Mouse (Mus musculus) myocyte (in vitro differentiated cells): ENCODE results near the gene Entpd7. TPM values are rescaled to one million over a fixed set of nuclear protein-coding genes. Genes with fewer than 3 reads are reported as not detected.

Experiments used
- H3K27me3 ChIP-seq: one replicate; pipeline ENCODE4 v1.6.1; 2011; ENCODE audit not compliant: control insufficient read depth, insufficient read depth, insufficient read length
- H3K36me3 ChIP-seq: one replicate; pipeline ENCODE4 v1.6.1; 2011; ENCODE audit not compliant: control insufficient read depth, insufficient read depth
- H3K4me2 ChIP-seq: one replicate; pipeline ENCODE4 v1.6.1; 2011; ENCODE audit warnings: low read depth, control low read depth
- H3K4me3 ChIP-seq: one replicate; pipeline ENCODE4 v1.5.1; 2011; ENCODE audit warnings: mild to moderate bottlenecking, control low read depth, moderate library complexity
- H3K79me2 ChIP-seq: one replicate; pipeline ENCODE4 v1.6.1; 2011; ENCODE audit not compliant: control insufficient read depth, insufficient read depth
- H3ac ChIP-seq: one replicate; pipeline ENCODE4 v1.6.1; 2011; ENCODE audit not compliant: control insufficient read depth, insufficient read length
- CEBPB ChIP-seq: IDR thresholded peaks from 2 replicates; pipeline ENCODE4 v1.6.1; 2011; ENCODE audit warnings: mild to moderate bottlenecking, moderate library complexity; ENCODE audit not compliant: poor library complexity, insufficient read depth, severe bottlenecking
- E2F4 ChIP-seq: IDR thresholded peaks from one replicate; pipeline ENCODE4 v1.6.1; 2011; ENCODE audit warnings: mild to moderate bottlenecking, control low read depth, moderate library complexity; ENCODE audit not compliant: insufficient read depth
- MAX ChIP-seq: IDR thresholded peaks from one replicate; pipeline ENCODE4 v1.6.1; 2011; ENCODE audit warnings: low read depth, mild to moderate bottlenecking, control low read depth
- MYOD1 ChIP-seq, 3 experiments: IDR thresholded peaks; one replicate each; pipeline ENCODE4 v1.6.1; 2011; ENCODE audit warnings: control low read depth in 2 of 3, low read depth in 2 of 3, mild to moderate bottlenecking in 2 of 3, moderate library complexity in 1 of 3; ENCODE audit not compliant: insufficient read length in 2 of 3, control insufficient read depth in 1 of 3
- MYOG ChIP-seq, 3 experiments: IDR thresholded peaks; one replicate each; pipeline ENCODE4 v1.6.1; 2011; ENCODE audit warnings: control low read depth in 2 of 3, low read depth in 2 of 3, mild to moderate bottlenecking in 2 of 3; ENCODE audit not compliant: insufficient read length in 2 of 3, control insufficient read depth in 1 of 3, insufficient read depth in 1 of 3
- POLR2A ChIP-seq: IDR thresholded peaks from one replicate; pipeline ENCODE4 v1.6.1; 2011; ENCODE audit warnings: low read depth, mild to moderate bottlenecking, control low read depth, moderate library complexity; ENCODE audit not compliant: insufficient read length
- POLR2AphosphoS2 ChIP-seq: IDR thresholded peaks from one replicate; pipeline ENCODE4 v1.6.1; 2011; ENCODE audit warnings: low read depth, control low read depth; ENCODE audit not compliant: insufficient read length
- REST ChIP-seq: IDR thresholded peaks from one replicate; pipeline ENCODE4 v1.6.1; 2011; ENCODE audit warnings: mild to moderate bottlenecking, control low read depth, moderate library complexity; ENCODE audit not compliant: insufficient read depth, insufficient read length
- SRF ChIP-seq: IDR thresholded peaks from one replicate; pipeline ENCODE4 v1.6.1; 2011; ENCODE audit warnings: low read depth; ENCODE audit not compliant: control insufficient read depth, insufficient read length
- TCF12 ChIP-seq: IDR thresholded peaks from one replicate; pipeline ENCODE4 v1.6.1; 2011; ENCODE audit warnings: mild to moderate bottlenecking, control low read depth; ENCODE audit not compliant: poor library complexity, insufficient read depth, severe bottlenecking
- TCF3 ChIP-seq: IDR thresholded peaks from one replicate; pipeline ENCODE4 v1.6.1; 2011; ENCODE audit warnings: low read depth, control low read depth; ENCODE audit not compliant: insufficient read length
- USF1 ChIP-seq: IDR thresholded peaks from one replicate; pipeline ENCODE4 v1.6.1; 2011; ENCODE audit warnings: low read depth, mild to moderate bottlenecking, control low read depth, moderate library complexity
- polyA plus RNA-seq: library from polyadenylated mRNA; unstranded; fragments of >200 nt; fragmentation: generic; extraction: Trizol; gene quantifications from one replicate; pipeline ENCODE4 v1.2.1, GENCODE M21; 2012; ENCODE audit warnings: missing spikeins

Gene Entpd7
- polyA plus RNA-seq, 1 experiment, result 2.2 TPM

DNA sequence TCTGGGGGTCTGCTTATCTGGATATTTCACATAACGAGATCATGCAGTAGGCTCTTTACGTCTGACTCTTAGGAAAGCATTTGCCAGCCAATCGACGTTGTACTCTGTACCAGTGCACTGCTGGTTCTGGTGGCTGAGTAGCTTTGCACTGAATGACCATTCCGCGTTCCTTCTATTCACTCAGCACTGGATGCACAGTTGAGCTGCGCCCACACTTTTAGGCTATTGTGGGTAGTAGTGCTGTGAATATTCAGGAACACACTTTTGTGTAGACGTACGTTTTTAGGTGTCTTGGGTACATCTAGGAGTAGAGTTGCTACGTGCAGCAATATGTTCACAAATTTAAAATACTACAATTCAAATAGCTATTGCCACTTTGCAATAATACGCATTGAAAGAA is 30.6 kb downstream of the Entpd7 start:
- Histone ChIP-seq H3ac (no peak overlapping the region), H3K79me2 (no peaks in the 10 kb centered on the region), H3K36me3 (peaks cover 12% of the 10 kb centered on the region), H3K4me3 (no peak overlapping the region), H3K27me3 (no peaks in the 10 kb centered on the region), H3K4me2 (no peak overlapping the region)
- no peak for TF ChIP-seq SRF
- no peak for TF ChIP-seq MYOD1 (IDR thresholded peaks at IDR 0.05; ENCODE audit: control insufficient read depth in 1 of 3, insufficient read length in 2 of 3, low read depth in 2 of 3)
- no peak for TF ChIP-seq TCF12

DNA sequence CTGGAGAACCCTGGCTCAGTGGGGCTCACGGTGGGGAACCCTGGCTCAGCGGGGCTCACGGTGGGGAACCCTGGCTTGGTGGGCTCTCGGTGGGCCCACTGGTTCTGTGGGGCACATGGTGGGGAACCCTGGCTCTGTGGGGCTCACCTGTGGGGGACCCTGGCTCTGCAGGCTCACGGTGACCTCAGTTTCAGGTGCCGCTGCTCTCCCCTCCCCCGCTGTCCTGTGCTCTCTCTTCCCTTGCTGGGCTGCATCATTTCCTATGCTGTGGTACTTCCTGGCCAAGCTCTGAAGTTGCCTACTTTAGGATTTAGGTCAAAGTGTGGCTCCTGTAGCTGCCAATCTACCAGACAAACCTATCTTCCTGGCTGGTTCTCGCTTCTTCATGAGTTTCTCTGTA is 33.4 kb downstream of the Entpd7 start:
- Histone ChIP-seq H3K4me2 (no peak overlapping the region), H3K4me3 (no peak overlapping the region), H3K27me3 (no peaks in the 10 kb centered on the region), H3K36me3 (peaks cover 6% of the 10 kb centered on the region), H3ac (no peak overlapping the region), H3K79me2 (no peaks in the 10 kb centered on the region)
- TF ChIP-seq REST (no peak), MAX (no peak), POLR2A (no peak), MYOG (IDR thresholded peaks at IDR 0.05; ENCODE audit: control insufficient read depth in 1 of 3, insufficient read depth in 1 of 3, insufficient read length in 2 of 3, low read depth in 2 of 3) (no peak), E2F4 (no peak), POLR2AphosphoS2 (no peak), TCF3 (no peak), TCF12 (no peak), MYOD1 (IDR thresholded peaks at IDR 0.05; ENCODE audit: control insufficient read depth in 1 of 3, insufficient read length in 2 of 3, low read depth in 2 of 3) (no peak), USF1 (no peak), CEBPB (no peak)

DNA sequence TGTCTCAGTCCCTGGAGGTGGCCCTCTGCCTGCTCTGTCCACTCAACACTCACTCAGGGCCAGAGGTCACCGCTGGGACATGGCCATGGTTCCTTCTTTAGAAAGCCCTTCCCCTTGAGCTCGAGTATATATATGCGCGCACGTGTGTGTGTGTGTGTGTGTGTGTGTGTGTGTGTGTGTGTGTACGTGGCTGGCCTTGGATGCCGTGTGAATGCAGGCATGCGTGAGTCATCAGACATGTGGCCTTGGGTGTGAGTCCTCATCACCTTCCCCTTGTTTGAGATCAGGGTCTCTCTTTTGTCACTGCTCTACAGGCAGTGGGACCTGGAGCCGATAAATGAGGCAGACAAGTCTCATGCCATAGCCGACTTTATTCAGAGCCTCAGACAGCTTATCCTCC is 34.0 kb downstream of the Entpd7 start:
- H3K36me3 ChIP-seq, result peaks cover 6% of the 10 kb centered on the region
- TF ChIP-seq SRF (no peak), TCF12 (no peak), MYOG (IDR thresholded peaks at IDR 0.05; ENCODE audit: control insufficient read depth in 1 of 3, insufficient read depth in 1 of 3, insufficient read length in 2 of 3, low read depth in 2 of 3) (no peak), USF1 (no peak), MYOD1 (IDR thresholded peaks at IDR 0.05; ENCODE audit: control insufficient read depth in 1 of 3, insufficient read length in 2 of 3, low read depth in 2 of 3) (no peak), POLR2A (no peak), E2F4 (no peak), CEBPB (no peak), REST (no peak), POLR2AphosphoS2 (no peak), TCF3 (no peak), MAX (no peak)
- no peaks in the 10 kb centered on the region for H3K79me2 ChIP-seq
- no peaks in the 10 kb centered on the region for H3K27me3 ChIP-seq
- H3K4me3 ChIP-seq, result no peak overlapping the region
- H3K4me2 ChIP-seq, result no peak overlapping the region
- no peak overlapping the region for H3ac ChIP-seq

DNA sequence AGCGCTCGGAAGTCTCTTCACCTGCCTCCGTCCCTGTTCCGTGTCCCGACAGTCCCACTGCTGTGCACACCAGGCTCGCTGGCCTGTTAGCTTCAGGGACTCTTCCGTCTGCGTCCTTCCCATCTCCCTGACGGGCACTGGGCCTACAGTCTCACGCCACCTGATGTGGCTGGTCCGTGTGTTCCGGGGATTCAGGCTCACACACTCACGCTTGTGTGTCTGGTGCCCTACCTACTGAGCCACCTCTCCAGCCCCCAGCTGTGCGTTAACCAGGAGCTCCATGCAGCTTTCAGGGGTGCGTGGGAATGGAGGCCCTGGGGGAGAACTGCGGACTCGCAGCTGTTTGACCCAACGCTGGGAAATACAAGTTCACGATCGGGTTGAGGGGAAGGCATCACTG is 34.7 kb downstream of the Entpd7 start:
- Histone ChIP-seq H3K79me2 (no peaks in the 10 kb centered on the region), H3K27me3 (no peaks in the 10 kb centered on the region), H3K4me2 (no peak overlapping the region), H3ac (no peak overlapping the region), H3K4me3 (no peak overlapping the region), H3K36me3 (peaks cover 6% of the 10 kb centered on the region)
- TF ChIP-seq POLR2A (no peak), POLR2AphosphoS2 (no peak), MYOD1 (IDR thresholded peaks at IDR 0.05; ENCODE audit: control insufficient read depth in 1 of 3, insufficient read length in 2 of 3, low read depth in 2 of 3) (no peak), MYOG (IDR thresholded peaks at IDR 0.05; ENCODE audit: control insufficient read depth in 1 of 3, insufficient read depth in 1 of 3, insufficient read length in 2 of 3, low read depth in 2 of 3) (no peak)

DNA sequence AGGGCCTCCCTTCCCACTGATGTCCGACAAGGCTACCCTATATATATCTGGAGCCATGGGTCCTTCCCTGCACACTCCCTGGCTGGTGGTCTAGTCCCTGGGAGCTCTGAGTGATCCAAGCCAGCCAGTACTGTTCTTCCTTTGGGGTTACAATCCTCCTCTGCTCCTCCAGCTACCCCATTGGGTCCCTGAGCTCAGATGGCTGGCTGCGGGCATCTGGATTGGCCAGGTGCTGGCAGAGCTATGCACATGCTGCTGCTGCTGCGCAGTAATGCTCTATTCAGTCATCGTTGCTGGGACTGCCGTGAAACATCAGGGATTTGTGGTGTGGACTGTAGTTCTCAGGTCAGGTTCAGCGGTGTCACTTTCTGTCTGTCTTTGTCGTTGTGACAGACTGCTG is 35.3 kb downstream of the Entpd7 start:
- TF ChIP-seq POLR2A (no peak), TCF3 (no peak), TCF12 (no peak), MYOD1 (IDR thresholded peaks at IDR 0.05; ENCODE audit: control insufficient read depth in 1 of 3, insufficient read length in 2 of 3, low read depth in 2 of 3) (no peak), CEBPB (no peak), REST (no peak), MYOG (IDR thresholded peaks at IDR 0.05; ENCODE audit: control insufficient read depth in 1 of 3, insufficient read depth in 1 of 3, insufficient read length in 2 of 3, low read depth in 2 of 3) (no peak), POLR2AphosphoS2 (no peak), MAX (no peak), SRF (no peak), USF1 (no peak), E2F4 (no peak)
- peaks cover 6% of the 10 kb centered on the region for H3K36me3 ChIP-seq

More for the DNA sequence above, 35.3 kb downstream of the Entpd7 start:
- no peak overlapping the region for H3K4me2 ChIP-seq
- no peak overlapping the region for H3ac ChIP-seq
- no peaks in the 10 kb centered on the region for H3K27me3 ChIP-seq
- H3K79me2 ChIP-seq, result no peaks in the 10 kb centered on the region
- H3K4me3 ChIP-seq, result no peak overlapping the region
